Mouse (Mus musculus): ENCODE measurements around the gene Rft1.
"Not testable (repeated sequence)": the region's sequence is repeated elsewhere in the genome, so short reads cannot be mapped to it uniquely, and the experiment has no call there.

Rft1 gene

DNA sequence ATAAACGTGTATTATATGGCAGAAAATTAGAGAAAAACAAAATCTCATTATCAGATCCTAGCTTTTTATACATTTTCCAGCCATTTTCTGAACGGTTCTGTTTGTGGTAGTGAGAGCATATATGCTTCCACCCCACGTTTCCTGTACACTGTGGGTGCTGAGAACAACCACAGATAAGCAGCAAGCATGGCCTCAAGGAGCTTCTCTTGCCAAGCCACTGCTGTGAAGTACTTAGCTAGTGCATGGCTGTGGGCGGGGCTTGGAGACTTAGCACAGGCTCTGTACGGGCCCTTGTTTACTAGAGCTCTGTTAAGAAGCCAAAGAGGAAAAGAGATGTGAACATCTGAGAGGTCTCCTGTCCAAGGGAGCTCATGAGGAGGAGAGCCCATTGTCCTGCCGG lies 20.8 kb downstream of the Rft1 start:
- DNase-seq, result no peak

DNA sequence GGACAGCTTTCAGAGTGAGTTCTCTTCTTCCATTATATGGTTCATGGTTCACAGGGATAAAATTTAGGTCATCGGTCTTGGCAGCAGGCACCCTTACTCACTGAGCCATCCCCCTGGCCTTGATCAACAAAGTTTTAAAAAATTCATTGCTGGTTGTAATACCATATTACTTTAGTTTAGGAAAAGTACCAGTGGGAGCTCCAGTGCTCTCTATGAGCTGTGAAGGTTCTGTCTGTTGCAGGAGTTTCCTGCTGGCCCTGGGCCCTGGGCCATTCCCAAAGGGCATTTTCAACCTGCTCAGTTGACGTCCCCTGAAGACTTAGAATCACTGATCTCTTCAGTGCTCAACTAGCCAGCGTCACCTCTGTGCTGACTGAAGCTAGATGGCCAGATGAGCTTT lies 28.0 kb downstream of the Rft1 start:
- DNase-seq, result no peak

DNA sequence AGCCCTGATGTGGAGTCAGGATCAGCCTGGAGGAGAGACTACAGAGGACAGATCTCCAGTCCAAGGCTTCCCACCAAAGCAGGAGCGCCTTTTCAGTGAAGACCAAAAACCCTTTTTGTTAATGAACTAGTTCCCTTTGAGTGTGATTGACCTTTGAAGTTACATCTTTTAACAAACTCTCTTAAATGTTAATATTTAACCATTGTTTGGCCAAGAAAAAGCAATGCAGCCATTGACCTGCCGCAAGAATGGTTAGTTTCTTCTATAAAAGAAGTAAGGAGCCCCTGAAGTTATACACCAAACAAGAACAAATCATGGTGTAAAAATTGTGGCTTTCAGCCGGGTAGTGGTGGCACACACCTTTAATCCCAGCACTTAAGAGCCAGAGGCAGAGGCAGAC lies 36.5 kb downstream of the Rft1 start:
- DNase-seq, result no peak

DNA sequence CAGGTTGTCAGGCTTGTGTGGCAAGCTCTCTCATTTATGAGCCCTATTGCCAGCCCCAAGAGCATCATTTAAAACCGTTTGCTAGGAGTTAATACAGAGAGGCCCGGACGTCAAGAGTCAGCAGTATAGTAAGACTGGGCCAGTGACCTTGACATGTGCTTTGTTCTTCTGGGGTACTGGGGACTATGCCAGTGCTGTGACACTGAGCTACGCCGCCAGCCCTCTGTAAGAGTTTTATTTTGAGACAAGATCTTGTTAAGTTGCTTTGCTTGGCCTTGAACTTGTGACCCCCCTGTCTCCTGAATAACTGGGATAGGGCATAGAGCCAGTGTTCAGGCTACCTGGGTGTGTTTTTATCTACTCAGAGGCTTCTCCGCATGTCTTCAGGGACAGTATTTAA lies 38.3 kb downstream of the Rft1 start:
- DNase-seq, result no peak

DNA sequence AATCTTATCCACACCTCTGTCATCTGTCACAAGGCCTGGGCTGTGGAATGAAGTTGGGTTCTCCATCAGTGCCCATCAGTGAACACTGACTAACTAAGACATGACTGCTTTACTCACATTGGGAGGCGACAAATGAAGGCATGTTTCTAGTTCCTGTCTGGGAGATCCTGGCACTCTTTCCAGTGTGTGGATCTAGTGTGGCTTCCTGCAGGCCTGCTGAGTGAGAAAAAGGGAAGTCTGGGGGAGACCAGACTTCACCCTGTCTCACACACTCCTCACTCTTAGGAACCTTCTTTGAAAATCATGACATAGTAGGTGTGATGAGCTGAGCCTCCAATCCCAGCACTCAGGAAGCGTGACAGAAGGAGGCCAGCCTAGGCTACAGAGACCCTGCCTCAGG lies 40.6 kb downstream of the Rft1 start:
- DNase-seq, result no peak

DNA sequence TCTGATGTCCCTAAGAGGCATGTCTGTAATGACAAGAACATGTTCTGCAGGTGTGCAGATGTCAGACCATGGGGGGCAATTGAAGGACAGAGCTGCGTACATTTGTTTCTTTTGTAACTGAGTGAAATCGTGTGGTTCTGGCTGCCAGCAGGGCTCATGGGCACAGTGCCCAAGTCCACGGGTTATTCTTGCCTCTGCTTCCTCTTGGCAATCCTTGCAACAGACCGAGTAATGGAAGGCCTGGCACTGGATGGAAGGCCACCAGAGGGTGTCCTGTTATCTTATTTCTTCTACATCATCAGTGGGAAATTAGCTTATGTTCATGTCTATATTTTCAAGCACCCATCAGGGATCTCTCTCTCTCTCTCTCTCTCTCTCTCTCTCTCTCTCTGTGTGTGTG lies 41.4 kb downstream of the Rft1 start:
- peak; percentile 77 for DNase-seq

DNA sequence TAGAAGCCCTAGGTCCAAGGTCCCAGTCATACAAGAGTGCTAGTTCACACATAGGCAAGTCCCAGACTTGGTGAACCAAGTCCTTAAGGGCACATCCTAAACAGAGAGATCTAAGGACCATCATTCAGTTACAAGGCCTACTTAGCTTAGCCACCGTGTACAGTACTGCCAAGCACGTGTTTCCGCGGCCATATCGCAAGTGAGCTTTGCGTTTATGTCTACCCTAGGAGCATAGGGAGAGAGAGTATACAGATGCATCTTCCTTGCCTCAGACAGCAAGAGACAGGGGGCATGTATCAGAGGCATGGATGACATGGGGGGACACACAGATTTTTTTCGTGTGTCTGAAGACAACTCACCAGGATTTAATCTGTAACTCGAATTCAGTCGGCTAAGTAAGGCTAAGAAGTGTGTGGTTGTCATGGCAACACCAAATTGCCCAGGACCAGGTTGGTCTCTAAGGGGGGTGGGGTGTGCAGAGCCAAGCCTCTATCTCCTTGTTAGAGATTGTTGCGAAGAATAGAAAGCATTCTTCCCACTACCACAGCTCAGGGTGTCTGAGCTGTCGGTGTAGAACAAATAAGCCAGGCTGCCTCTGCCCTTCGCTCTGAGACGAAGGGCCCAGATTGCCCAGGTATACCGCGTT lies 43.4 kb downstream of the Rft1 start:
- peak; percentile 32 for DNase-seq

DNA sequence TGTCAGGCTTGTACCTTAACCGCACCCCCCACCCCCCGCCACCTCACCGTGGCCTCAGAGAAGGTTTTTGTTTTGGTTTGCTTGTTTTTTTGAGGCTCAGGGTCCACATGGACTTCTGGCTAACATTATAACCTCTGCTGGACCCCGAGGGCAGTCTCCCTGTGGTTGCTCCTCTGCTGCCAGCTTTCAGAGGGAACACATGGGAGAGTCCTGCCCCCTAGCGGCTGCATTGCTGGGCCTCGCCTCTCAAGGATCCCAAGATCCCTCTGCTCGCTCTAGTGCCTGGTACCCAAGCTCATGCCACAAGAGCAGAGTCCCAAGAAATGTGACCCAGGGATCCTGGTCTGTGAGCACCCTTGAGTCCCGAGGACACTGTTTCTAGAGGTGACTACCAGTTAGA lies 45.5 kb downstream of the Rft1 start:
- peak; percentile 66 for DNase-seq

DNA sequence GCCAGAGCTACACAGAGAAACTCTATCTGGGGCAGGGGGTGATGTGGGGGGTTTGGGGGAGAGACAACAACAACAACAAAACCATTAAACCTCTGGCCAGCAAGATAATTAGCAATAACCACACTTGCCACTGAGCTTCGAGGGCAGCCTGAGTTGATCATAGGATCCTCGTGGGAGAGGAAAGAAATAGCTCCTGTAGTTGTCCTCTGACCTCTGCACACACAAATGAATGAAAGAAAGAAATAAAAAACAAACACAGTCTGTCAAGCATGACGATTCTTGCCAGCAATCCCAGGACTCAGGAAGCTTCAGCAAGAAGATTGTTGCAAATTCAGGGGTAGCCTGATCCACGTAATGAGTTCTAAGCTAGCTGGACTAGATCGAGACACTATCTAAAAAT lies 48.4 kb downstream of the Rft1 start:
- no peak for DNase-seq

DNA sequence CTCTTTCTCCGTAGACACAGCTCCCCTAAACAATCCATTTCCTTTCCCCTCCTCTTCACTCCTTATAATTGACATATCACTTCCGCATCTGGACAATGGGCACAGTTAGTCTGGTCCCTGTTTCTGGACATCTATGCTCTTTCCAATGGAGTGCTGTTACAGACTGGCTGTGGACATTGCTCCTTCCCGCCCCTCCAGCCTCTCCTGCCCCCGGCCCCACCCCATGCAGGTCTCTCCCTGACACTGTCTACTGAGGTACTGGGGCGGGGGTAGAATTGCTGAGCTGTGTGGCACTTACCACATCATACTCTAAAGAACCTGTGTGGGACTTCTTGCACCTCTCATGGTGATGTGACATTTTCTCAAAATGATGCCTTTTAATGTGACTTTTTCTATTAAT lies 48.9 kb downstream of the Rft1 start:
- DNase-seq, result no peak

DNA sequence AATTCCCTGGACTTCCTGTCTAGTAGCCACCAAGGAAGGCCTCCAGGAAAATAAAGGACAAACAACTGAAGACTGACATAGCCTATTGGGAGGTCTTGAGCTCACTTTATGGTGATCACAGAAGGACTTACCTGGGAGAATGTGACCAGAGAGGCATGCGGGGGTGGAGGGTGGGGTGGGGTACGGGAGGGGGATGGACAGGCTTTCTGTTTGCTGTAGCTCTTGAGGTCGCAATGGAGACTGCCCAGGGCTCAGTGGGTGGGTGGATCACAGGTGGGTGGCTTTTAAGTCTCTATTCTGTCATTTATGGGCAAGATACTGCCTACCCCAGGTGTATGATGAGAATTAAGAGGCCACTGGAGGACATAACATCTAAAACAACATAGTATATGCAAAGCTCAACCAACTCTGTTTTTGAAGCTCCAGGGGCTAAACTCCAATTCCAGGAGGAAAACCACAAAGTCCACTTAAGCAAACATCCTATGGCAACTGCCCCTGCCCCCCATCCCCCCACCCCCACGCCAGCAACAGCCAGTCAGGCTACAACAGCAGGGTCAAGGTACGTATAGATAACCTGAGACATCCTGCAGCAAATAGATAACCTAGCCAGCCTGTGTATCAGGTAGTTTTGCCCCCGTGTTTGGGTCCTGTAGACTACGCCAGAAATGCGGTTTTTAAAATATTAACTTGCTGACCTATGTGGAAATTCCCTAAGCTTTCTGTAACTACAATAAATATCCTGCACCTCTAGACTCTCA lies 50.1 kb downstream of the Rft1 start:
- DNase-seq, result no peak

DNA sequence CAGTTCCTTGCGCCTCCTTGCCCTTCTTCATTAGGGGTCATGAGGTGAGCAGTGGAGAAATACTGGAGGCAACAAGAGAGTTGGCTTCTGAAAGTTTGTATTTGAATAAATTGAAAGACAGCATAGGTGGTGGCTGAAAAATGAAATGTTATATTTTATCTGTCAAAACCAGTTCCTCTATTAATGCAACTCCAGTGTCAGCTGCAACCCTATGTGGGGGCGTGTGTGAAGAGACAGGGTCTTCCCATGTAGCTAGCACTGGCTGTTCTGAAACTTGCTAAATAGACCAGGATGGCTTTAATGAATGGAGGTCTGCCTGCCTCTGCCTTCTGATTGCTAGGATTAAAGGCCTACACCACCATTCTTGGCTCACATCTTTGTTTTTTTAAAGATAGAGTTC lies 57.7 kb downstream of the Rft1 start:
- DNase-seq, result no peak

DNA sequence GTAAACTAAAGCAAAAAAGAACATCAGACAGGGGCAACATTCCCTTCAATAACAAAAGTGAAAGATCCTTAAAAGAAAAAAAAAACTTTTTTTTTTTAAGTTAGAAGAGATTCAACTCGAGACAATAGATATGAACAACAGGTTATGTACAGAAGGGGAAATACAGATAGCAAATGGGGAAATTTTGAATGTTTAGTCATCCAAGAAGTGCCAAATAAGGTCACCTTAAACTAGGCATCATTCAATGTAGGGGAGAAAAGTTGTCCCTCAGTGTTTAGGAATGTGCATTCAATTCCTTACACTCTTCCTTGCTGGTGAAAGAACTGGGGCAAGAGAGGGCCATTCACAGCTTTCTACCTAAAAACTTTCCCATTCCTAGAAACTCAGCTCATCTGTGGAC lies 59.6 kb downstream of the Rft1 start:
- DNase-seq, result no peak

DNA sequence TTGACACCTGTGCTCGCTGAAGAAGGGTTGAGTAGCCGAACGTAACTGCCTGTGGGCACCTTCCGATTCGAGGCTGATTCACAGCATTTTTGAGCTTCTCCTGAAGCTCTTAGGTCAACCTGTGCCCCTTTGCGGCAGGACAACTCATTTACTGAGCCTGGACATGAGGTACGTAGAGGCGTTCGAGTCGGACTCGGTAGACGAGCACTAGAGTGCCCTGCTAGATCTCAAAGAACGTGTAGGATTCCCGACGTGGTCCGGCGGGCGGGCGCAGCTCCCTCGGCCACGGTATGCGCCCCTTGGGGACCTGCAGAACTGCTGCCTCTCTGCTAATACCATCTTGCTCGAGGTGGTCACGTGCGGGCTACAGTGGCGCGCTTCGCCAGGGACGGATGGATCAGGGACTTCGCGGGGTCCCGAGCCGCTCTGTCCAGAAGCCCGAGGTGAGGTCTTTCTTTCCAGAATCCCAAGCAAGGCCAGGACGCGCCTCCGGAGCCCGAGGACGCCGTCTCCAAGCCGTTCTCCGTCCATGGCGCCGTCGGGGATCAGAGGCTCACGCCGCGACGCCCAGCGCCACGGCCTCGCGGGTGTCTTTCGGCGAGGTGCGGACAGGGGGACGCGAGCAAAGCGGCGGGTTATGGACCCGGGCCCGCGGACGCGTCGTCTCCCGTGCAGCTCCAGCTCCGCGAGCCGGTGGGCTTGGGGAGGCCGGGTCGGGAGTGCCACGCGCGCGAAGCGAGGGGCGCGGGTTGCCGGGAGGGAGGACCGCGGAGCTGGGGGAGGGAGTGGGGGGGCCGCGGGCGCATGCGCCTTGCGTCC lies 60.8 kb downstream of the Rft1 start, which contains the start of gene Sfmbt1:
Sfmbt1 (plus strand) TSS at position 51 of the 819 bp plus-strand sequence.
- no peak for DNase-seq

DNA sequence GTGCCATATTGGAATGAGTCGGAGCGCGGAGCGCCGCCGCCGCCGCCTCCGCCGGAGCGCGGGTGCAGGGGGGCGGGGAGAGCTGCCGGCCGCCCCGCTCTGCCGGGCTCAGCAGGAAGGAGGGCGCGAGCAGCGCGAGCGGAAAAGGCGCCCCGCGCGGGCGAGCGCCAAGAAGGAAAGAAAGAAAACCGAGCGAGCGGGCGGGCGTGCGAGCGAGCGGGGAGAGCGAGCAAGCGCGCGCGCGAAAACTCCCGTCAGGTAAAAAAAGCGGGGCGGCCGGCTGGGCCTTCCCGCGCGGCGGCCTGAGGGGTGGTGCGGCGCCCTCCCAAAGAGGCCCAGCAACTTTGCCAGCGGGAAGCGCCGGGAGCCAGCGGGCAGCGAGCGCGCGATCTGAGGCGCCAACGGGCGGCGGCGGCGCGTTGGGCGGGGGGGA lies 61.5 kb downstream of the Rft1 start:
- DNase-seq, result peak; percentile 85

DNA sequence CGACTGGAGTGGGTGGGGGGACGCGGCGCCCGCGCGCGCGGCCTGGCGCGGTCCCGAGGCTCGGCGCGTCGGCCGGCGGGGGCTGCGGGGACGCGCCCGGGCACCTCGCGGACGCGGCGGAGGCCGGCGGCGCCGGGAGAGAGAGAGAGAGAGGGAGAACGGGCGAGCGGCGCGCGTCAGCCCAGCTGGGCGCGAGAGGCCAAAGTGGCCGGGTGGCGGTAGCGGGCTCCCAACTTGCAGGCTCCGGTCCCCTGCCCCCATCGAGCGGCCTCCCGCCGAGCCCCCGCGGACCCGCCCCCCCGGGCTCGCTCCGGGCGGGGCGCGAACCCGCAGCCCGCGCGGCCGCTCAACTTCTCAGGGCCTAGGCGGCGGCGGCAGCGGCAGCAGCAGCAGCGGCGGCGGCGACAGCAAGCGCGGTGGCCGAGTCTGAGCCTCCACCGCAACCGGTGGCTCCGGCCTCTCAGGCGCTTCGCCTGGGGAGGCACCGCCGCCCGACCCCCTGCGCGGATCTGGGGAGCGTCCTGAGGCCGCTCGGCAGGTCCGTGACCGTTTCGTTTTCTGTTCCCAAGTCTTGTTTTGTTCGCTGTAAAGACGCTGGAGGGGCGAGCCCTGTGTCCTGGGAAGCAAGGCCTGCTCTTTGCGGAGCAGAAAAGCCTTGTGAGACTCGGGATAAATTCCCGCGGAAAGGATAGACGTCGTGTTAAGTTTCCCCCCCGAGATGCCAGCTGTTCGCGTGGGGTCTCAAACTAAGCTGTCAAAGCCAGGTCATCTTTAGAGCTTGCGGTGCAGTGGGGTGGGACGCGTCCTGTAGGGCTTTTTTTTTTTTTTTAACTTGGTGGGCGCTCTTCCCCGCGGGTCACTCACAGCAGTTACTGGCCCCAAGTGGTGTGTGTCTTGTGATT lies 62.1 kb downstream of the Rft1 start:
- peak; percentile 59 for DNase-seq

DNA sequence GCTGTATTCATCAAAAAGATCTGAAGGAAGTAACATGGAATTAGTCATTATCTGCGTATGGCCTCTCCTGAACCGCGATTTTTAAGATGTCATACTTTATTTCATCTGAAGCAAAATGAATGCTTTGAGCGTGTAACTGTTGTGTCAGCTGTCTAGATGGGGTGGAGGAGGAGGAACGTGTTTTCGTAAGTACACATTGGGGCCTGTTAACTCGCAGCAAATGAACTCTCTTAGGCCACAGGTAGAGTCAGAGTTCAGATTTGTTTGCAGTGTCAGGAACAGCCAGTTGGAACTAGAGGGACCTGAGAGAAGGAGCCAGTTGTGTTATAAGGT lies 62.8 kb downstream of the Rft1 start:
- no peak for DNase-seq

DNA sequence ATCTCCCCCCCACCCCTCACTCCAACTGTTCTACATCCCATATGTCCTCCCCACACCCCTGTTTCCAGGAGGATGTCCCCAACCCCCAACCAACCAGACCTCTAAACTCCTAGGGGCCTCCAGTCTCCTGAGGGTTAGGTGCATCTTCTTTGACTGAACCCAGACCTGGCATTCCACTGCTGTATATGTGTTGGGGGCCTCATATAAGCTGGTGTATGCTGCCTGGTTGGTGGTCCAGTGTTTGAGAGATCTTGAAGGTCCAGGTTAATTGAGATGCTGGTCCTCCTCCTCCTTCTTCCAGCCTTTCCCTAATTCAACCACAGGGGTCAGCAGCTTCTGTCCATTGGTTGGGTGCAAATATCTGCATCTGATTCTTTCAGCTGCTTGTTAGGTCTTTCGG lies 64.5 kb downstream of the Rft1 start:
- DNase-seq, result not testable (repeated sequence)

DNA sequence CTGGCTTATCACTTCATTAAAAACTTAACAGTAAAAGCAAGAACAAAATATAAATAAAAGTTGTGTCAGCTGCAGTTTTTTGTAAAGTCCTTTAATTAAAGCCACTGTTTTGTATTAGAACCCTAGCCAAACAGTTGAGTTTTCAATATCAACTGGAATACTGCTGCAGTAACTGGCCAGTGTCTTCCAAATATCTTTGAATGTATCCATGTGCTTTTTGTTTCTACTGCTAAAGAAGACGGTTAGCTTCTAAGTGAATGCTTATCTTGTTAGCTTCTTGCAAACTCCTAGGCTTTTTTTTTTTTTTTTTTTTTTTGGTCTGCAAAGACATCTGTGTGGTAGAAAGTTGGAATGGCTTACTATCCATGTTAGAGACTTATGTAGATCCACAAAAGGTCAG lies 65.4 kb downstream of the Rft1 start:
- no peak for DNase-seq

DNA sequence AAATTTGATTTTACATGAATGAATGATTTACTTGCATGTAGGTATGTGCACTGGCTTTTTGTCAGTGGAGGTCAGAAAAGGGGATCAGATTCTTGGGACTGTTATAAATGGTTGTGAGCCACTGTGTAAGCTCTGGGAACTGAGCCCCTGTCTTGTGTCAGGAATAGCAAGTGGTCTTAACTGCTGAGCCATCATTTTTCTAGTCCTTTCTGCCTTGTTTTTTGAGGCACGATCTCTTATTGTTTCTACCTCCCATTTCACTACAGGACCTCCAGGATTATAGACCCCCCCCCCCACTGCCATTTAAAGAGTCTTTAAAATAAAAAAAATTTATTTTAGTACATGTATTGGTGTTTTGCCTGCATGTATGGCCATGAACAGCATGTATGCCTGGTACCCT lies 67.7 kb downstream of the Rft1 start:
- no peak for DNase-seq

DNA sequence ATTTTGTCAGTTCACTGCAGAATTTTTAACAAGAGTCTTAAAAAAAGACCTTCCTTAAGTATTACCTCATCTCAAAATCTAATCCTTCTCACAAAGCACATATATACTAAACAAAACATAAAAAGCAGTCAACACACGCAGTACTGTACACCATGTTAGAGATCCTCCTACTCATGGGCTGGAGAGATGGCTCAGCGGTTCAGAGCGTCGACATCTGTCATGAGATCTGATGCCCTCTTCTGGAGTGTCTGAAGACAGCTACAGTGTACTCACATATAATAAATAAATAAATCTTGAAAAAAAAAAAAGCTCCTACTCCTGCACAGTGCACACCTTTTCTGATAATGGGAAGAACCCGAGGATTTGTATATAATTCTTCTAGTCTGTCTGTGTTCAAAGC lies 68.2 kb downstream of the Rft1 start:
- no peak for DNase-seq

DNA sequence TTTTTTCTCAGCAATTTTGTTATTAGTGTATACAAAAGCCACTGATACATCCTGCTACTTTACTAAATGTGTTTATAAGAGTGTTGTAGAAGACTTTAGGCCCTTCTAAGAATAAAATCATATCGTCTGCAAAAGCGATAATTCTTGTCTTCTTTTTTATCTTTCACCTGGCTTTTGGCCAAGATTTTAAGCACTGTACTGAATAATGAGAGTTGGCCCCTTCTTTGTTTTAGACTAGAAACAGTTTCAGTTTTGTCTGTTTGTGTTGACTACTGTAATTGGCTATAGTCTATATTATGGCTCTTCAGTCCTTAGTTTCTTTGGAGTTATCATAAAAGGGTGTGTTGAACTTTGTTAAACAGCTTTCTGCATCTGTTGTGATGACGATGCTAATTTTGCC lies 77.7 kb downstream of the Rft1 start:
- DNase-seq, result no peak

DNA sequence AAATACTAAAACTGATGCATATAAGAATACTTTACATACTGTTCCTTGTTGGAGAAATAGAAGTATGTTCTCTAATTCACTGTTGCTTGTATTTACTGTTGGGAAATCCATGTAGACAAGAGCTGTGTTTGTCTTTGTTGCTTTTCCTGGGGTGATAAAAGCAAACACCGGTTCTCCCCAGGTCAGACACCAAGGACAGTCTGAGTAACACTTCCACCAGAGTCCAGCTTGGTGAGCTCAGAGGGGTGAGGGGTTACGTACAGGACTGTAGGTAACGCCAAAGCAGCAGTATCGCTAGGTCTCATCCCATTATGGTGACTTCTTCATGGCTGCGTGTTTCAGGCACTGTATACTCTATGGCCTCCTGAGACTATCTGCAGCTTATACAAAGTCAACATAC lies 80.5 kb downstream of the Rft1 start:
- DNase-seq, result no peak

All from right cerebral cortex, postnatal 14 days (tissue).